In the genomic region with DNA sequence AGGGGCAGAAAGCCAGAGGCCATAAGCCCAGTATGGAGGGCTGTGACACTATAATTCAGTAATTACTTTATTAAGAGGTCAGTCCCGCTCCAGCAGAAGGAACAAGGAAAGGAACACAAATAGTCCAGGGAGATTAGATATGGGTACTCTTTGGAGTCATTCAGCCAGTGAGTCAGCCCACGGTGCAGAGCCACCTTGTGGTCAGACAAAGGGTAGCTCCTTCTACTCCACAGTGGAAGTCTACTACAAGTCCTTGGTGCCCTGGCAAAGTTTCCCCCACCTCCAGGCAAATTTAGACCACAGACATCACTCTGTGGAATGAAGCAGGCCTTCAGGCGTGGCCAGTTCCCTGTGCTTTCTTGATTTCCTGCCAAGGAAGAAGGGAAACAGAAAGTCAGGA, we compare ENCODE assay signal across 8 mouse cellular contexts. TPM values are rescaled to one million over a fixed set of nuclear protein-coding genes. Genes with fewer than 3 reads are reported as not detected.
DNase-seq lines count a peak whose midpoint lies in the region; ATAC-seq and TF ChIP-seq lines count a peak whose summit lies in the region.

No protein-coding gene starts in this region.

- peaks cover 8% of the 10 kb centered on the region for H3K4me1 ChIP-seq in hindbrain, embryonic 10.5 days (replicated peaks)
- H3K4me1 ChIP-seq in hindbrain, embryonic 12.5 days: 0 out of 2 replicates have a peak, but pooled peaks cover 5% of the 10 kb centered on the region
- H3K4me1 ChIP-seq in embryonic facial prominence, embryonic 15.5 days: no peaks in the 10 kb centered on the region
- peaks cover 7% of the 10 kb centered on the region for H3K4me1 ChIP-seq in stomach, postnatal 0 days (replicated peaks; ENCODE audit: control insufficient read depth, insufficient read depth)

- no peaks in the 10 kb centered on the region for H3K9me3 ChIP-seq in hindbrain, embryonic 10.5 days
- H3K9me3 ChIP-seq in hindbrain, embryonic 12.5 days (replicated peaks): no peaks in the 10 kb centered on the region
- no peaks in the 10 kb centered on the region for H3K9me3 ChIP-seq in embryonic facial prominence, embryonic 15.5 days (replicated peaks)
- H3K9me3 ChIP-seq in stomach, postnatal 0 days (ENCODE audit: control insufficient read depth, low read length): no peaks in the 10 kb centered on the region

- peaks cover 19% of the 10 kb centered on the region for H3K27me3 ChIP-seq in hindbrain, embryonic 10.5 days (ENCODE audit: insufficient read depth, poor library complexity, severe bottlenecking)
- H3K27me3 ChIP-seq in hindbrain, embryonic 12.5 days: peaks cover 6% of the 10 kb centered on the region
- peaks cover 11% of the 10 kb centered on the region for H3K27me3 ChIP-seq in embryonic facial prominence, embryonic 15.5 days
- H3K27me3 ChIP-seq in stomach, postnatal 0 days (ENCODE audit: control insufficient read depth, insufficient read depth, low read length): no peaks in the 10 kb centered on the region

- 50% methylated on average over 3 of the region's 3 CpGs for WGBS in hindbrain, embryonic 10.5 days
- WGBS in hindbrain, embryonic 12.5 days: 45% methylated on average over 3 of the region's 3 CpGs
- WGBS in embryonic facial prominence, embryonic 15.5 days: 39% methylated on average over 3 of the region's 3 CpGs
- whole genome bisulfite sequencing in stomach, postnatal 0 days: 20% methylated on average over 3 of the region's 3 CpGs

- ATAC-seq in hindbrain, embryonic 12.5 days (ENCODE audit: low FRiP score): no peak
- ATAC-seq in embryonic facial prominence, embryonic 15.5 days (ENCODE audit: insufficient number of reproducible peaks, low FRiP score, low TSS enrichment, low read depth): 0 out of 2 replicates have a peak, but pooled peaks have one; percentile 25
- peak; percentile 85 for ATAC-seq in megakaryocyte progenitor cell, adult 5-6 weeks (replicated peaks; ENCODE audit: poor library complexity)
- ATAC-seq in stomach, postnatal 0 days (ENCODE audit: low FRiP score, low TSS enrichment): peak; percentile 69

- no peak overlapping the region for H3K27ac ChIP-seq in hindbrain, embryonic 10.5 days
- H3K27ac ChIP-seq in hindbrain, embryonic 12.5 days: no peak overlapping the region
- H3K27ac ChIP-seq in embryonic facial prominence, embryonic 15.5 days (replicated peaks): no peak overlapping the region
- H3K27ac ChIP-seq in stomach, postnatal 0 days (replicated peaks): peak overlapping the region; percentile 81

- TF ChIP-seq EP300 in stomach, postnatal 0 days (optimal IDR thresholded peaks at IDR 0.05): no peak

- H3K9ac ChIP-seq in hindbrain, embryonic 12.5 days: no peak overlapping the region
- no peak overlapping the region for H3K9ac ChIP-seq in embryonic facial prominence, embryonic 15.5 days
- H3K9ac ChIP-seq in stomach, postnatal 0 days (ENCODE audit: low read length): peak overlapping the region; percentile 35; the same call in 1 of the 2 replicates

- no peak overlapping the region for H3K4me3 ChIP-seq in hindbrain, embryonic 10.5 days
- no peak overlapping the region for H3K4me3 ChIP-seq in hindbrain, embryonic 12.5 days
- H3K4me3 ChIP-seq in embryonic facial prominence, embryonic 15.5 days (replicated peaks): no peak overlapping the region
- no peak overlapping the region for H3K4me3 ChIP-seq in stomach, postnatal 0 days (ENCODE audit: low read depth, low read length)

- H3K36me3 ChIP-seq in hindbrain, embryonic 10.5 days: peaks cover 47% of the 10 kb centered on the region
- peaks cover 27% of the 10 kb centered on the region for H3K36me3 ChIP-seq in hindbrain, embryonic 12.5 days
- peaks cover 34% of the 10 kb centered on the region for H3K36me3 ChIP-seq in embryonic facial prominence, embryonic 15.5 days
- H3K36me3 ChIP-seq in stomach, postnatal 0 days (ENCODE audit: control insufficient read depth, insufficient read depth, low read length): peaks cover 13% of the 10 kb centered on the region

- H3K4me2 ChIP-seq in hindbrain, embryonic 12.5 days (replicated peaks): no peak overlapping the region
- no peak overlapping the region for H3K4me2 ChIP-seq in embryonic facial prominence, embryonic 15.5 days (replicated peaks)
- H3K4me2 ChIP-seq in stomach, postnatal 0 days (replicated peaks; ENCODE audit: low read depth): no peak overlapping the region

- intact Hi-C loops in heart, postnatal 25 days (cut with DNase I): loop anchor here (2.0 to 5.0 kb wide), 2 partner anchors 23 to 82 kb away; no protein-coding TSS in a partner anchor

- peak; percentile 37 for DNase-seq in hindbrain, embryonic 10.5 days (ENCODE audit: low spot score)
- peak; percentile 85 for DNase-seq in NIH3T3 (ENCODE audit: low read depth)
- peak; percentile 46 for DNase-seq in heart, postnatal 25 days (ENCODE audit: low spot score)
- peak; percentile 38 to 63 for DNase-seq in layer of hippocampus, adult 8-10 months (ENCODE audit: low spot score in 2 of 2)
- DNase-seq in stomach, postnatal 0 days (ENCODE audit: low spot score): peak; percentile 80

- TF ChIP-seq CTCF in stomach, postnatal 0 days (IDR thresholded peaks at IDR 0.05; ENCODE audit: low read depth): peak; percentile 89

RNA-seq across cellular contexts. Expression of gene Gjc2, which starts 0.8 kb away (rescaled TPM):
- polyA plus RNA-seq in hindbrain, embryonic 10.5 days (2016; fragmentation: Nextera tagmentation; extraction: Ambion mirVana): 0.14 and 0.20 TPM in 2 replicates
- 0.27 and 0.28 TPM in 2 replicates for polyA plus RNA-seq in hindbrain, embryonic 12.5 days (2016; fragmentation: Nextera tagmentation; extraction: Ambion mirVana)
- polyA plus RNA-seq in embryonic facial prominence, embryonic 15.5 days (2015; fragmentation: Nextera tagmentation; extraction: Ambion mirVana): 0.52 and 0.74 TPM in 2 replicates
- total RNA-seq in heart, postnatal 25 days (2021): 1 to 10 TPM in 1 of 2 experiments, under 1 TPM in 1; 0.98 to 1.5 TPM
- total RNA-seq in layer of hippocampus, adult 8-10 months (2022): 10 to 100 TPM; 11.8 to 15.9 (median 12.5) TPM
- total RNA-seq in megakaryocyte progenitor cell, adult 5-6 weeks (2015): not detected in 2 replicates
- total RNA-seq in megakaryocyte progenitor cell, adult 5-6 weeks (2017): not detected in 2 replicates
- 2.1 and 2.4 TPM in 2 replicates for polyA plus RNA-seq in stomach, postnatal 0 days (2015; fragmentation: Nextera tagmentation; extraction: Ambion mirVana)

RNA-seq across cellular contexts. Expression of gene Guk1, which starts 8.2 kb away (rescaled TPM):
- 113 and 119 TPM in 2 replicates for polyA plus RNA-seq in hindbrain, embryonic 10.5 days (2016; fragmentation: Nextera tagmentation; extraction: Ambion mirVana)
- 107 and 112 TPM in 2 replicates for polyA plus RNA-seq in hindbrain, embryonic 12.5 days (2016; fragmentation: Nextera tagmentation; extraction: Ambion mirVana)
- 111 and 113 TPM in 2 replicates for polyA plus RNA-seq in embryonic facial prominence, embryonic 15.5 days (2015; fragmentation: Nextera tagmentation; extraction: Ambion mirVana)
- 10 to 100 TPM; 85.4 to 92.6 TPM for total RNA-seq in heart, postnatal 25 days (2021)
- 100 to 1,000 TPM; 135 to 149 (median 141) TPM for total RNA-seq in layer of hippocampus, adult 8-10 months (2022)
- 61.9 and 62.8 TPM in 2 replicates for total RNA-seq in megakaryocyte progenitor cell, adult 5-6 weeks (2015)
- 29.9 and 34.7 TPM in 2 replicates for total RNA-seq in megakaryocyte progenitor cell, adult 5-6 weeks (2017)
- 176 and 182 TPM in 2 replicates for polyA plus RNA-seq in stomach, postnatal 0 days (2015; fragmentation: Nextera tagmentation; extraction: Ambion mirVana)

RNA-seq across cellular contexts. Expression of gene Mrpl55, which starts 18.5 kb away (rescaled TPM):
- polyA plus RNA-seq in hindbrain, embryonic 10.5 days (2016; fragmentation: Nextera tagmentation; extraction: Ambion mirVana): 123 and 129 TPM in 2 replicates
- polyA plus RNA-seq in hindbrain, embryonic 12.5 days (2016; fragmentation: Nextera tagmentation; extraction: Ambion mirVana): 76.1 and 84.6 TPM in 2 replicates
- 82.3 and 82.8 TPM in 2 replicates for polyA plus RNA-seq in embryonic facial prominence, embryonic 15.5 days (2015; fragmentation: Nextera tagmentation; extraction: Ambion mirVana)
- 100 to 1,000 TPM; 118 to 122 TPM for total RNA-seq in heart, postnatal 25 days (2021)
- total RNA-seq in layer of hippocampus, adult 8-10 months (2022): 10 to 100 TPM; 31.2 to 40.8 (median 36.1) TPM
- total RNA-seq in megakaryocyte progenitor cell, adult 5-6 weeks (2015): 33.4 and 49.5 TPM in 2 replicates
- 48.7 and 56.2 TPM in 2 replicates for total RNA-seq in megakaryocyte progenitor cell, adult 5-6 weeks (2017)
- 90.3 and 90.9 TPM in 2 replicates for polyA plus RNA-seq in stomach, postnatal 0 days (2015; fragmentation: Nextera tagmentation; extraction: Ambion mirVana)

RNA-seq across cellular contexts. Expression of gene Iba57, which starts 20.3 kb away (rescaled TPM):
- polyA plus RNA-seq in hindbrain, embryonic 10.5 days (2016; fragmentation: Nextera tagmentation; extraction: Ambion mirVana): 4.8 and 7.1 TPM in 2 replicates
- 6.6 and 7.5 TPM in 2 replicates for polyA plus RNA-seq in hindbrain, embryonic 12.5 days (2016; fragmentation: Nextera tagmentation; extraction: Ambion mirVana)
- 5.4 and 6.5 TPM in 2 replicates for polyA plus RNA-seq in embryonic facial prominence, embryonic 15.5 days (2015; fragmentation: Nextera tagmentation; extraction: Ambion mirVana)
- total RNA-seq in heart, postnatal 25 days (2021): 10 to 100 TPM; 15.1 to 16.1 TPM
- total RNA-seq in layer of hippocampus, adult 8-10 months (2022): 10 to 100 TPM in 1 of 4 experiments, 1 to 10 TPM in 3; 5.9 to 10.2 (median 7.3) TPM
- total RNA-seq in megakaryocyte progenitor cell, adult 5-6 weeks (2015): 2.8 and 3.6 TPM in 2 replicates
- 3.5 and 4.6 TPM in 2 replicates for total RNA-seq in megakaryocyte progenitor cell, adult 5-6 weeks (2017)
- polyA plus RNA-seq in stomach, postnatal 0 days (2015; fragmentation: Nextera tagmentation; extraction: Ambion mirVana): 5.5 and 5.9 TPM in 2 replicates

RNA-seq across cellular contexts. Expression of gene 2310033P09Rik, which starts 24.3 kb away (rescaled TPM):
- polyA plus RNA-seq in hindbrain, embryonic 10.5 days (2016; fragmentation: Nextera tagmentation; extraction: Ambion mirVana): 42.2 and 43.1 TPM in 2 replicates
- 29.6 and 31.9 TPM in 2 replicates for polyA plus RNA-seq in hindbrain, embryonic 12.5 days (2016; fragmentation: Nextera tagmentation; extraction: Ambion mirVana)
- 30.6 and 31.3 TPM in 2 replicates for polyA plus RNA-seq in embryonic facial prominence, embryonic 15.5 days (2015; fragmentation: Nextera tagmentation; extraction: Ambion mirVana)
- 1 to 10 TPM; 8.3 to 8.7 TPM for total RNA-seq in heart, postnatal 25 days (2021)
- total RNA-seq in layer of hippocampus, adult 8-10 months (2022): 10 to 100 TPM; 18.9 to 24.8 (median 22.0) TPM
- total RNA-seq in megakaryocyte progenitor cell, adult 5-6 weeks (2015): 14.9 and 17.9 TPM in 2 replicates
- total RNA-seq in megakaryocyte progenitor cell, adult 5-6 weeks (2017): 8.7 and 17.8 TPM in 2 replicates
- polyA plus RNA-seq in stomach, postnatal 0 days (2015; fragmentation: Nextera tagmentation; extraction: Ambion mirVana): 21.3 and 21.5 TPM in 2 replicates
